Mouse (Mus musculus): ENCODE measurements at regions not wholly inside any gene's neighbourhood (a gene's known extent, or its start where the extent isn't known, plus 50 kb on each side); places are given as distances from the start of the nearest gene placed in this dataset.

DNA sequence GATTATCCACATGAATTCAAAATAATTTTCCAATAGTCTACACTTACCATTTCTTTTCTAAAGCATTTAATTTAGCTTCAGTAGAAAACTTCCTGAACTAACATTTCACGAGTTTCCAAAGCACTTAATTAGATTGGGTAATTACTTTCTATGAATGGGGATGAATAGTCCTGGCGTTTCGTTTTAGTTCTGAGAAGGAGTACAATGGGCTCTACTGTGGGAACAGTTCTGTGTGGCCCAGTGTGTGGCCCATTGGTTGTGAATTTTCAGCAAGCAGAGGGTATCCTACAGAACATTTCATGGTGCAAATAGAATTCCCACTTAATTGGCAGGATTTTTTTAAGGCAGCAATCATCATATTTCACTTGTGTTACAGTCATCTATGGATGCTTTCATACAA, 95.5 kb downstream of the 1700017N19Rik start:
- Histone ChIP-seq H3K36me3 (replicated peaks; ENCODE audit: low read length) (no peaks in the 10 kb centered on the region), H3K4me3 (replicated peaks) (no peak overlapping the region), H3K4me1 (no peaks in the 10 kb centered on the region), H3K27me3 (replicated peaks) (no peaks in the 10 kb centered on the region), H3K9me3 (no peaks in the 10 kb centered on the region)
- TF ChIP-seq FLI1 (IDR thresholded peaks at IDR 0.05; ENCODE audit: low read length) (no peak), GATA1 (IDR thresholded peaks at IDR 0.05; ENCODE audit: borderline replicate concordance, low read length) (no peak)

- H3K4me3 ChIP-seq (replicated peaks) = no peak overlapping the region
- no peak for TF ChIP-seq FLI1 (IDR thresholded peaks at IDR 0.05; ENCODE audit: low read length)
- H3K9me3 ChIP-seq = no peaks in the 10 kb centered on the region
- no peaks in the 10 kb centered on the region for H3K36me3 ChIP-seq (replicated peaks; ENCODE audit: low read length)
- no peaks in the 10 kb centered on the region for H3K27me3 ChIP-seq (replicated peaks)
- H3K4me1 ChIP-seq = peaks cover 33% of the 10 kb centered on the region
These were observed 105.7 kb downstream of the 1700017N19Rik start for GRCm38 (mm10) chr10:100695944-100696343.

- H3K4me3 ChIP-seq (replicated peaks) = no peak overlapping the region
- no peak for TF ChIP-seq GATA1 (IDR thresholded peaks at IDR 0.05; ENCODE audit: borderline replicate concordance, low read length)
- TF ChIP-seq FLI1 (IDR thresholded peaks at IDR 0.05; ENCODE audit: low read length) = no peak
- H3K9me3 ChIP-seq = no peaks in the 10 kb centered on the region
- no peaks in the 10 kb centered on the region for H3K27me3 ChIP-seq (replicated peaks)
- no peaks in the 10 kb centered on the region for H3K36me3 ChIP-seq (replicated peaks; ENCODE audit: low read length)
- peaks cover 57% of the 10 kb centered on the region for H3K4me1 ChIP-seq
These were observed 108.9 kb downstream of the 1700017N19Rik start for GRCm38 (mm10) chr10:100699206-100699605.

GRCm38 (mm10) chr10:100700281-100701205, 110.3 kb downstream of the 1700017N19Rik start:
- H3K9me3 ChIP-seq = no peaks in the 10 kb centered on the region
- H3K36me3 ChIP-seq (replicated peaks; ENCODE audit: low read length) = no peaks in the 10 kb centered on the region
- peaks cover 61% of the 10 kb centered on the region for H3K4me1 ChIP-seq
- no peaks in the 10 kb centered on the region for H3K27me3 ChIP-seq (replicated peaks)
- no peak overlapping the region for H3K4me3 ChIP-seq (replicated peaks)
- no peak for TF ChIP-seq FLI1 (IDR thresholded peaks at IDR 0.05; ENCODE audit: low read length)
- TF ChIP-seq GATA1 (IDR thresholded peaks at IDR 0.05; ENCODE audit: borderline replicate concordance, low read length) = no peak

DNA sequence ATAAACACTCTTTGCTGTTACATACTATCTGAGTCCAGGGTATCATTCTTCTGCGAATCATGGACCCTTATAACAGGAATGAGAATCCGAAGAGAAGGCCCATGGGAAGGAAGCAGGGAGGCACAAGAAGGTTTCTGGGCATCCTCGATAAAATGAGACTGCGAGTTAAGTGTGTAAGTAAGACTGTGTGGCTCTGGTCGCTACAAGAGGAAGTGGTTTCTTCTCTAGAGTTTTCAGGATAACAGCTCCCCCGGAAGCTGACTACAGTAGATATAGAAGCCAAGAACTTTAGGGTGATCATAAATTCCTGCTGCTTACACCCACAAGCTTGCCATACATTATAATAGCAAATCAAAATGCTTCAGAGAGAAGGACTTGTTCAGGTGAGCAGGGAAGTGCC, 111.7 kb downstream of the 1700017N19Rik start:
- H3K36me3 ChIP-seq (replicated peaks; ENCODE audit: low read length) = no peaks in the 10 kb centered on the region
- H3K27me3 ChIP-seq (replicated peaks) = no peaks in the 10 kb centered on the region
- peaks cover 50% of the 10 kb centered on the region for H3K4me1 ChIP-seq
- no peaks in the 10 kb centered on the region for H3K9me3 ChIP-seq
- peak overlapping the region; percentile 74 for H3K4me3 ChIP-seq (replicated peaks)
- TF ChIP-seq FLI1 (IDR thresholded peaks at IDR 0.05; ENCODE audit: low read length) (no peak), GATA1 (IDR thresholded peaks at IDR 0.05; ENCODE audit: borderline replicate concordance, low read length) (no peak)

GRCm38 (mm10) chr10:100716084-100716667, 125.9 kb downstream of the 1700017N19Rik start:
- no peak for TF ChIP-seq FLI1 (IDR thresholded peaks at IDR 0.05; ENCODE audit: low read length)
- no peak for TF ChIP-seq GATA1 (IDR thresholded peaks at IDR 0.05; ENCODE audit: borderline replicate concordance, low read length)
- Histone ChIP-seq H3K9me3 (no peaks in the 10 kb centered on the region), H3K4me3 (replicated peaks) (no peak overlapping the region), H3K27me3 (replicated peaks) (no peaks in the 10 kb centered on the region), H3K36me3 (replicated peaks; ENCODE audit: low read length) (no peaks in the 10 kb centered on the region), H3K4me1 (peaks cover 42% of the 10 kb centered on the region)

GRCm38 (mm10) chr10:100718574-100718973, 128.3 kb downstream of the 1700017N19Rik start:
- Histone ChIP-seq H3K9me3 (no peaks in the 10 kb centered on the region), H3K27me3 (replicated peaks) (no peaks in the 10 kb centered on the region), H3K4me1 (peaks cover 38% of the 10 kb centered on the region), H3K4me3 (replicated peaks) (no peak overlapping the region), H3K36me3 (replicated peaks; ENCODE audit: low read length) (no peaks in the 10 kb centered on the region)
- TF ChIP-seq FLI1 (IDR thresholded peaks at IDR 0.05; ENCODE audit: low read length) (no peak), GATA1 (IDR thresholded peaks at IDR 0.05; ENCODE audit: borderline replicate concordance, low read length) (no peak)

DNA sequence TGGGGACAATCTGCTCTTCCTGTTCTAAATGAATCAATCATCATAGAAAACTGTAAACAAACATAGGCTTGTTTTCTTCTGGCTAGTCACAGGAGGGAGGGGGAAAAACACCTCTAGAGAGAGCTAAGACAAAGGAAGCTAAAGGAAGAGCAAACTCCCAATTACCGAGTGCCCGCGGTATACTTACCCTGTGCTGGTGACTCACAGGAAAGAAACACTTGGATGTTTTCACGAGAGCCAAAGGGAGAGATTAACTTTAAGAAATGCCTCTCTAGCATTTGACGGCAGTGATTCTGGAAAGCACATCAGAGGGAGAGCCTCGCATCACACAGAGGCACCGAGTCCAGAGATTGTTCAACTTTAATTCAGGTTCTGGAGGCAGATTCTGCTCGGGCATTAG, 151.0 kb downstream of the 1700017N19Rik start:
- no peak for TF ChIP-seq GATA1 (IDR thresholded peaks at IDR 0.05; ENCODE audit: borderline replicate concordance, low read length)
- no peaks in the 10 kb centered on the region for H3K36me3 ChIP-seq (replicated peaks; ENCODE audit: low read length)
- H3K27me3 ChIP-seq (replicated peaks) = no peaks in the 10 kb centered on the region
- no peaks in the 10 kb centered on the region for H3K9me3 ChIP-seq
- H3K4me1 ChIP-seq = peaks cover 2% of the 10 kb centered on the region; the same call in 1 of the 2 replicates
- H3K4me3 ChIP-seq (replicated peaks) = no peak overlapping the region

GRCm38 (mm10) chr10:100742065-100742464, 151.8 kb downstream of the 1700017N19Rik start:
- Histone ChIP-seq H3K27me3 (replicated peaks) (no peaks in the 10 kb centered on the region), H3K4me3 (replicated peaks) (peak overlapping the region; percentile 28), H3K4me1 (peaks cover 2% of the 10 kb centered on the region; the same call in 1 of the 2 replicates), H3K9me3 (no peaks in the 10 kb centered on the region), H3K36me3 (replicated peaks; ENCODE audit: low read length) (no peaks in the 10 kb centered on the region)
- TF ChIP-seq GATA1 (IDR thresholded peaks at IDR 0.05; ENCODE audit: borderline replicate concordance, low read length) = no peak
- TF ChIP-seq FLI1 (IDR thresholded peaks at IDR 0.05; ENCODE audit: low read length) = no peak

DNA sequence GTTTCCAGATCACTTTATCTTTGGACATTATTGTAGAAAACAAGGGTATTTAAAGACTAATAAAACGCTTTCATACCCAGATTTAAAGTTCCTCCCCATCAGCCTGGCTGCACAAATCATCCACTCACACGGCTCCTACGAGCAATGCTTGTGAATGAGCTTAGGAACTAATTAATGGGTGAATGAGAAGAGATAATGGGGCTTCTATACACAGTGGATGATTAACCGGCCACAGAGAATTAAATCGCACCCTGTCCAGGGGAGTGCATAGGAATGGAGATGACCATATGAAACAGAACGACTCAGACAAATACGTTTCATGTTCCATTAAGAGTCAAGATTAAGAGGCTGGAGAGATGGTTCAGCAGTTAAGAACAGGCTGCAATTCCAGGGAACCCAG, 155.9 kb downstream of the 1700017N19Rik start:
- no peaks in the 10 kb centered on the region for H3K36me3 ChIP-seq (replicated peaks; ENCODE audit: low read length)
- TF ChIP-seq GATA1 (IDR thresholded peaks at IDR 0.05; ENCODE audit: borderline replicate concordance, low read length) (no peak), FLI1 (IDR thresholded peaks at IDR 0.05; ENCODE audit: low read length) (no peak)
- H3K9me3 ChIP-seq = no peaks in the 10 kb centered on the region
- H3K4me3 ChIP-seq (replicated peaks) = no peak overlapping the region
- H3K4me1 ChIP-seq = peaks cover 2% of the 10 kb centered on the region; the same call in 1 of the 2 replicates
- no peaks in the 10 kb centered on the region for H3K27me3 ChIP-seq (replicated peaks)

All from megakaryocyte, embryonic 14.5 days (primary cell).